Mouse (Mus musculus): ENCODE measurements at regions not wholly inside any gene's neighbourhood (a gene's known extent, or its start where the extent isn't known, plus 50 kb on each side); places are given as distances from the start of the nearest gene placed in this dataset.

DNA sequence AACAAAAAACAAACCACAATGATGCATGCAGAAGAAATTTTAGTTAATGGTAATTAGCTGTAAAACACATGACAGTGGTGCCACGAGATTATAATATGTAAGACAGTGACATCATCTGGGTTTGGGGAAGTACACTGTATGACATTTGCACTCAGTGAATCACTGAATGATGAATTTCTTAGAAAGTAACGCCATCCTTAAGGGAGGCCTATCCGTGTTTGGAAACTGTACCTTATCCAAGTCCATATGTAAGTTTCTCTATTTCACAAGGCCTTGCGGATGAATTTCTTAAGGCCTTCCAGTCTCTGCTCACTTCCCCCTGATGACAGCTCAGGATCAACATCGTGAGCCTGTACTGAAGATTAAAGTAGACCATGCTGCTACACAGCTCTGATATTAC is 163.6 kb upstream of the Inhba start:
- H3K9ac ChIP-seq (ENCODE audit: low read depth, low read length, severe bottlenecking), result no peak overlapping the region
- no peak overlapping the region for H3K27ac ChIP-seq (replicated peaks; ENCODE audit: low read depth, low read length)
- no peak overlapping the region for H3K4me3 ChIP-seq (replicated peaks; ENCODE audit: low read length)
- no peaks in the 10 kb centered on the region for H3K27me3 ChIP-seq (ENCODE audit: control insufficient read depth, insufficient read depth, low read length)
- H3K9me3 ChIP-seq (ENCODE audit: control insufficient read depth, low read length), result no peaks in the 10 kb centered on the region
- H3K4me1 ChIP-seq (ENCODE audit: control insufficient read depth, insufficient read depth, low read length), result no peaks in the 10 kb centered on the region
- no peak overlapping the region for H3K4me2 ChIP-seq (replicated peaks; ENCODE audit: low read depth, low read length, severe bottlenecking)
- WGBS, result 86% methylated on average over 5 of the region's 5 CpGs
- DNase-seq (ENCODE audit: low spot score), result no peak
- no peak for TF ChIP-seq POLR2A (IDR thresholded peaks at IDR 0.05; ENCODE audit: borderline replicate concordance, extremely low read depth, insufficient read depth, insufficient read length)
- ATAC-seq (ENCODE audit: low FRiP score, low read depth), result no peak
- H3K36me3 ChIP-seq (ENCODE audit: control insufficient read depth, insufficient read depth, low read length), result no peaks in the 10 kb centered on the region

DNA sequence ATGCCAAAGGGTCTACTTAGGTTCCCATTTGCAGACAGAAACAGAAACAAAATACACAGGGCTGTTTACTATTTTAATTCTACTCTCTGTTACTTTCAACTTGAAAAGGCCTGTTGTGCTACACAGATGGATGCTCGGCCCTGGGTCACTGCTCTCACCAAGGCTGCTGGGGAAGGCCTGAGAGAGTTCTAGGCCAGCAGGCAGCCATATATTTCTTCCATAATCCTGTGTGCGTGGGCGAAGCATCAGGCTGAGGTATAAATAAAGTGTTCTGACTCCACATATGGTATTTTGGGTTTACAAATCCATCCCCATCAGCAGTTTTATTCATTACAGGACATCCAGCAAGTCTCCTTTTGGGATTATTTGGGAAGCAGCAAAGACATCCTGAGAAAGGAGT is 162.5 kb upstream of the Inhba start:
- no peaks in the 10 kb centered on the region for H3K36me3 ChIP-seq (ENCODE audit: control insufficient read depth, insufficient read depth, low read length)
- no peak for TF ChIP-seq POLR2A (IDR thresholded peaks at IDR 0.05; ENCODE audit: borderline replicate concordance, extremely low read depth, insufficient read depth, insufficient read length)
- ATAC-seq (ENCODE audit: low FRiP score, low read depth) (no peak), DNase-seq (ENCODE audit: low spot score) (no peak)
- H3K4me3 ChIP-seq (replicated peaks; ENCODE audit: low read length), result no peak overlapping the region
- no peak overlapping the region for H3K9ac ChIP-seq (ENCODE audit: low read depth, low read length, severe bottlenecking)
- no peaks in the 10 kb centered on the region for H3K9me3 ChIP-seq (ENCODE audit: control insufficient read depth, low read length)
- H3K27me3 ChIP-seq (ENCODE audit: control insufficient read depth, insufficient read depth, low read length), result no peaks in the 10 kb centered on the region
- H3K4me1 ChIP-seq (ENCODE audit: control insufficient read depth, insufficient read depth, low read length), result no peaks in the 10 kb centered on the region
- H3K27ac ChIP-seq (replicated peaks; ENCODE audit: low read depth, low read length), result no peak overlapping the region
- no peak overlapping the region for H3K4me2 ChIP-seq (replicated peaks; ENCODE audit: low read depth, low read length, severe bottlenecking)
- 69% methylated on average over 3 of the region's 3 CpGs for whole genome bisulfite sequencing

DNA sequence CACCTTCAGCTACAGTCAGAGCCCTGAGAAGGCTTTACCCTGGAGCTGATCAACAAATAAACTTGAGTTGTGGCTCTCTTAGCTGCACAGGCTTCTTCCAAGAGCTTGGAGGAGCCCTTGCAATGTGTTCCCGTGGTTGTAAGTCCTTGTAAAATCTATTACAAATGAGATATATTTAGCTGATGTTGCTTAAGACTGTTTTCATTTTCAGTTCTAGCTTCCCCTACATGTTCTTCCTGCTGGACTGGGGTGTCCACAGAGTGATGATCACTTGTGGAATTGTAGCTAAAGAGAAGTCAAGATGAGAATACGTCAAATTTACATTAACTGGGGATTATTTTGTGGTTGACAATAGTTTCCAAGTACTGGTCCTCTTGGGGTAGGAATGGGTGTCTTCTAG is 161.3 kb upstream of the Inhba start:
- H3K27me3 ChIP-seq (ENCODE audit: control insufficient read depth, insufficient read depth, low read length), result no peaks in the 10 kb centered on the region
- H3K27ac ChIP-seq (replicated peaks; ENCODE audit: low read depth, low read length), result no peak overlapping the region
- no peak overlapping the region for H3K9ac ChIP-seq (ENCODE audit: low read depth, low read length, severe bottlenecking)
- no peaks in the 10 kb centered on the region for H3K4me1 ChIP-seq (ENCODE audit: control insufficient read depth, insufficient read depth, low read length)
- no peak for DNase-seq (ENCODE audit: low spot score)
- H3K9me3 ChIP-seq (ENCODE audit: control insufficient read depth, low read length), result no peaks in the 10 kb centered on the region
- WGBS, result 71% methylated on average over 2 of the region's 2 CpGs
- no peak for TF ChIP-seq POLR2A (IDR thresholded peaks at IDR 0.05; ENCODE audit: borderline replicate concordance, extremely low read depth, insufficient read depth, insufficient read length)
- no peaks in the 10 kb centered on the region for H3K36me3 ChIP-seq (ENCODE audit: control insufficient read depth, insufficient read depth, low read length)
- no peak overlapping the region for H3K4me3 ChIP-seq (replicated peaks; ENCODE audit: low read length)
- ATAC-seq (ENCODE audit: low FRiP score, low read depth), result no peak
- no peak overlapping the region for H3K4me2 ChIP-seq (replicated peaks; ENCODE audit: low read depth, low read length, severe bottlenecking)

DNA sequence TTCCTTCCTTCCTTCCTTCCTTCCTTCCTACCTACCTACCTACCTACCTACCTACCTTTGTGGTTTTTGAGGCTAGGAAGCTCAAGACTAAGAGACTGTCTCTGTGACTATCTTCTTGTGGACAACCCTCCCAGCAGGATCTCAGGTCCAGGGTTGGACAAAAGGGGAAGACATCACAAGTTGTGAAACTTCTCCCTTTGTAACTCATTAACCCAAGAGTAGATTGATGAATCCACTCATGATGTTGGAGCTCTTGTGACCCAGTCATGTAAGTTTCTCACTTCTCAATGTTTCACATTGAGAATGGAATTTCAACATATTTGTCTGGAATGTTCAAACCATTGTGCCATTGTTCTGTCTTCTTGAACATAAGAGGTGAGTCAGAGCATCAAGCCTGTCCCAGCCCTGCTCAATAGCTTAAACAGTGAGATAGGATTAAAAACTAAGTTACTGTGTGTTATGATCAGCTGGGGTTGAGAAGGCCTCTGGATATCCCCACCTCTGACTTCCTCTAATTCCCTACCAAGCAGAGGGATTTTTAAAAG is 158.6 kb upstream of the Inhba start:
- H3K36me3 ChIP-seq (ENCODE audit: control insufficient read depth, insufficient read depth, low read length), result no peaks in the 10 kb centered on the region
- no peak overlapping the region for H3K4me2 ChIP-seq (replicated peaks; ENCODE audit: low read depth, low read length, severe bottlenecking)
- no peak for ATAC-seq (ENCODE audit: low FRiP score, low read depth)
- no peaks in the 10 kb centered on the region for H3K4me1 ChIP-seq (ENCODE audit: control insufficient read depth, insufficient read depth, low read length)
- TF ChIP-seq POLR2A (IDR thresholded peaks at IDR 0.05; ENCODE audit: borderline replicate concordance, extremely low read depth, insufficient read depth, insufficient read length), result no peak
- no peak overlapping the region for H3K4me3 ChIP-seq (replicated peaks; ENCODE audit: low read length)
- no peaks in the 10 kb centered on the region for H3K27me3 ChIP-seq (ENCODE audit: control insufficient read depth, insufficient read depth, low read length)
- no peak overlapping the region for H3K9ac ChIP-seq (ENCODE audit: low read depth, low read length, severe bottlenecking)
- H3K27ac ChIP-seq (replicated peaks; ENCODE audit: low read depth, low read length), result no peak overlapping the region
- no peaks in the 10 kb centered on the region for H3K9me3 ChIP-seq (ENCODE audit: control insufficient read depth, low read length)
- no peak for DNase-seq (ENCODE audit: low spot score)

DNA sequence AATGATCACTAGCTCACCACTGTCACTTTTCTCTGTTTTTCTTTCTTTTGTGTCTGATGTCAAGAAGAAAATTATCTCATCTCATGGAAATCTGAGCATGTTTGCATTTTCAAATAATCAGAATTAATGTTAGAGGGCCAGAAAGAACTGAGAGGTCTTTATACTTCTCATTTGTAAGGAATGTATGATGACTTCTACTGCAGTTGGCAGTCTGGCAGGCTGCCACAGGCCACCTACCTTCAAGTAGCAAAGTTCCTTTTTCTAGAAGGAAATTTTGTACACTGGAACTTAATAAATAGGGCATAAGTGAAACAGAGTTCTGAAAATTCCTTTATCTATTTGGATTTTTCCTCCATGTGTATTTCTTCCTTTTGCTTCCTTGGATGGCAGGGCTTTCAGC is 148.7 kb upstream of the Inhba start:
- Histone ChIP-seq H3K4me3 (replicated peaks; ENCODE audit: low read length) (no peak overlapping the region), H3K27me3 (ENCODE audit: control insufficient read depth, insufficient read depth, low read length) (no peaks in the 10 kb centered on the region), H3K4me2 (replicated peaks; ENCODE audit: low read depth, low read length, severe bottlenecking) (no peak overlapping the region), H3K9ac (ENCODE audit: low read depth, low read length, severe bottlenecking) (no peak overlapping the region), H3K27ac (replicated peaks; ENCODE audit: low read depth, low read length) (no peak overlapping the region), H3K36me3 (ENCODE audit: control insufficient read depth, insufficient read depth, low read length) (no peaks in the 10 kb centered on the region), H3K4me1 (ENCODE audit: control insufficient read depth, insufficient read depth, low read length) (peaks cover 30% of the 10 kb centered on the region), H3K9me3 (ENCODE audit: control insufficient read depth, low read length) (no peaks in the 10 kb centered on the region)
- ATAC-seq (ENCODE audit: low FRiP score, low read depth) (no peak), DNase-seq (ENCODE audit: low spot score) (peak; percentile 32)
- TF ChIP-seq POLR2A (IDR thresholded peaks at IDR 0.05; ENCODE audit: borderline replicate concordance, extremely low read depth, insufficient read depth, insufficient read length), result no peak

DNA sequence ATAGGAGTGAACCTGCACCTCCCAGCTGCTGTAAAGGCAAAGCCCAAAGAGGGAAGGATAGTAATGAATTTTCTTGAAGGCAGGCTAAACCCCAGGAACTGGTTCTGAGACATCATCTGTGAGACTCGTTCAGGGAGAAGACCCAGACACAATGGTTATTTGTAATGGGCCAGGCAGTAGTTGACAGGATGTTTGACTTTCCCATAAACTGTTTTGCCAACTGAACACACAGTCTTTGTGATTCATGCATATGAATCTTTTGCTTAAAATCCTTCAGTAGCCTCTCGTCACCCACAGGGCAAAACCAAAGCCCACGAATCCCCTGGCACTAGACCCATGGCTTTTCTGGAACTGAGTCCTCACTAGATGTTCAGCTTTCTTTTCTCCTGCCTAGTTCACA is 148.3 kb upstream of the Inhba start:
- DNase-seq (ENCODE audit: low spot score) (no peak), ATAC-seq (ENCODE audit: low FRiP score, low read depth) (no peak)
- Histone ChIP-seq H3K4me3 (replicated peaks; ENCODE audit: low read length) (no peak overlapping the region), H3K36me3 (ENCODE audit: control insufficient read depth, insufficient read depth, low read length) (no peaks in the 10 kb centered on the region), H3K9ac (ENCODE audit: low read depth, low read length, severe bottlenecking) (no peak overlapping the region), H3K9me3 (ENCODE audit: control insufficient read depth, low read length) (no peaks in the 10 kb centered on the region), H3K27me3 (ENCODE audit: control insufficient read depth, insufficient read depth, low read length) (no peaks in the 10 kb centered on the region), H3K4me2 (replicated peaks; ENCODE audit: low read depth, low read length, severe bottlenecking) (no peak overlapping the region), H3K4me1 (ENCODE audit: control insufficient read depth, insufficient read depth, low read length) (peaks cover 30% of the 10 kb centered on the region), H3K27ac (replicated peaks; ENCODE audit: low read depth, low read length) (no peak overlapping the region)
- 51% methylated on average over 3 of the region's 3 CpGs for WGBS
- no peak for TF ChIP-seq POLR2A (IDR thresholded peaks at IDR 0.05; ENCODE audit: borderline replicate concordance, extremely low read depth, insufficient read depth, insufficient read length)

Data from limb, embryonic 14.5 days (tissue).